Mouse (Mus musculus) layer of hippocampus, postnatal 25 days (tissue): ENCODE results near the gene Gm13289. TPM values are rescaled to one million over a fixed set of nuclear protein-coding genes. Genes with fewer than 3 reads are reported as not detected.
A peak's percentile ranks its signal among the peaks of the same experiment; 100 is the strongest.
"Not testable (repeated sequence)": the region's sequence is repeated elsewhere in the genome, so short reads cannot be mapped to it uniquely, and the experiment has no call there.

ENCODE experiments used
- DNase-seq, 2 experiments: peaks; one replicate each; pipeline ENCODE4 v3.0.0; 2022; ENCODE audit warnings: mixed read lengths in 2 of 2, low spot score in 1 of 2; ENCODE audit errors: extremely low spot score in 1 of 2
- total RNA-seq, 2 experiments: library from RNA; stranded (reverse); gene quantifications; 2 replicates each; pipeline ENCODE4 v1.2.3; 2021

Gm13289 gene
- total RNA-seq = not detected

DNA sequence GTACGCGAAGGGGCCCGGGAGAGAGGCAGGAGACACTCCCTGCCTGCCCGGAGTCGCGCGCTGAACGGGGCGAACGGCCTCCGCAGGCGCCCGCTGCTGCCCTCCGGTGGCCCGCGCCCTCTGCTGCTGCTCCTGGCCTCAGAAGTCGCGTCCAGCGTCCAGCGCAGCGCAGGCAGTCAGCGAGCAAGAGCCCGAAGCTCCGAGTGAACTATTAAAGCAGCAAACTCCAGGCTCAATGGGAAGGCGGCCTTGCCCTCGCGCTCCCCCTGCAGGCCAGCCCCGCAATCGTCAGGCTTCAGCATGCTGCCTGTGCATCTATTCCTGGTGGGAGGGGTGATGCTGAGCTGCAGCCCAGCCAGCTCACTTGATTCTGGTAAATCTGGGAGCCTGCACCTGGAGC, at the start of gene Gm13289:
Gene Gm13289 (plus strand): TSS at position 301 of the 400 bp plus-strand sequence.
- not testable (repeated sequence) for DNase-seq

DNA sequence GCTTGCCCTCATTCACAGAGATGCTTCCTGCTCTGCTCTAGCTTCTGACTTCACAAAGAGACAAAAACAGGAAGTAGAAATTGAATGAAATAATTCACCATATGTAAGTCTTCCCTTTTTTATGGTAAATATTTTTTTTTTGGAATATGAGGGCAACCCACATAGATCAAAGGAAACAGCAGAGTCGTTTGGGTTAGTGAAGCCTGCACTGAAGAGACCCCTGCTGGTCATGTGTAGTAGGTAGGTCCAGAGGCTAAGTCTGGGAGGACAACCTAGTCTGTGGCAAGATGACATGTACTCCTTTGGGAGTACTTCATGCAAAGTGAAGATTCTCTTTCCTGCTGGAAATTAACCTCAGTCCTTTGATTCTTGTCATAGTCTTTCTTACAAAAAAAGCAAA, 49.4 kb upstream of the Gm13289 start:
- DNase-seq = peak in 1 of 2 experiments; percentile 9

DNA sequence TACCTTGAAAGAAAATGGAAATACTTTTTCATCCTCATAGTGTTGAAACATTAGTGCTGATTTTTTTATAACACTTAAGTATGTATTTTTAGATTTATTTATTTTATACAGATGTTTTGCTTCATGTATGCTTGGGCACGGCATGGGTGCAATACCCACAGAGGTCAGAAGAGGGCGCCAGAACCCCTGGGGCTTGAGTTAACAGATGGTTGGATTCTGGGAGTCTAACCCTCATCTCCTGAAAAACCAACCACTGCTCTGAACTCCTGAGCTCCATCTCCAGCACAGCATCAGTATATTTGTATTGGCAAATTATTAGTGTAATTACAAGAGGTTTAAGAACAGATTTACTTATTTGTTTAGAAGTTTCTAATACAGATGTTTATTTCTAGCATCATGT, 38.2 kb upstream of the Gm13289 start:
- DNase-seq = peak; percentile 36 to 76

DNA sequence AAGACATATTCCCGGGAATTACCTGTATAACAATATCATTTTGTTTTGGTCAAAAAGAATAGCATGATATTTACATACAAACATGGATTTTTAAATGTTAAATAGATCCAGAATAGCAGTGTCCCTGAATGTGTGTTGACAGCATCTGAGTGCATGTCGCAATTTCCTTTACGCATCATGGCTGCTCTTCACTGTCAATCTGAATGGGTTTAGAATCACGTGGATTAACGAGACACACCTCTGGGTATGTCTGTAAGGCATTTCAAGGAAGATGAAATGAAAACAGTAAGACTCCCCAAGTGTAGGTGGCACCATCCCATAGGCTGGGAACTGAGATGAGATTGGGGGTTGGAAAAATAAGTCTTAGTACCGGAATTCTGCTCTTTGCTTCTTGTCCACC, 37.7 kb upstream of the Gm13289 start:
- DNase-seq = no peak

DNA sequence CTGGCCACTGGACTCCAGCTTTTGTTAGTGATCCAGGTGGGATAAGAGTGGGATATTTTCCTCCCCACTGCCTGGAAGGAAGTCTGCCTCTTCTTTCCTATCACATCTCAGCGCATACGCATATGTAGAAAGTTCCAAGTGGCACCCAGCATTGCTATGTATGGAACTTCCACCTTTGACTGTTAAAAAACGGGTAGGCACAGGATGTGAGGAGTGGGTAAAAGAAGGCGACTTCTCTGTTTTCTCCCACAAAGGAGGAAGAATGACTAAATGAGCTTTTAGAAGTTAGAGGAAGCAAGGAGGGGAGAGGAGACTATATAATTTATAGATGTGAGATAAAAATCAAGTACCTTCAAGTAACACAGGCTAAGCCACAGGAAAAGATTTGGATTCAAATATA, 35.3 kb upstream of the Gm13289 start:
- DNase-seq = no peak

DNA sequence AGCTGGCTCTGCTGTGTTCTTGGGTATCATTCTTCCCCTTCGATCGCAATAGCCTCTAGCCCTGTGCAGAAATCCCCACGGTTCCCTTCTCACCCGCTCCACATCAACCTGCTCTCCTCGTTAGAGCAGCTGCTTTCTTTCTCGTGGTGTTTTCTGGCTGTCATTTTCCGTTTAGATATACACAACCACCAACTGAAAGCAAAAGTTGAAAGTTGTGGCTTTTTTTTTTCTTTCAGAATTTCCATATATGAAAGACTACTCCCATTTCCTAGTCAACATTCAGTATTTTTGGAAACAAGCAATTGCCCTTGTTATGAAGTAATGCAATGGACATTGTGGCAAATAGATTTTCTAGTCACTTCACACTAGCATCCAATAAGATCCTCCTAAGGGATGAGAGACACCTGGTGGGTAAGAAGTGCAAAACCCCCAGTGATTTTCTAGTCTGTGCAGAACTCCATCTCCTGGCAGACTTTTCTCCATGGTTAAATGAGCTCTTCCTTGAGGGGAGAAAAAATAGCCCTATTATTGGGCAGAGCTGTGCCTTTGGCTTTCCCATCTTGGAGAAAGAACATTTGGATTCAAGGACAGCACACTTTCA, 33.9 kb upstream of the Gm13289 start:
- no peak for DNase-seq

DNA sequence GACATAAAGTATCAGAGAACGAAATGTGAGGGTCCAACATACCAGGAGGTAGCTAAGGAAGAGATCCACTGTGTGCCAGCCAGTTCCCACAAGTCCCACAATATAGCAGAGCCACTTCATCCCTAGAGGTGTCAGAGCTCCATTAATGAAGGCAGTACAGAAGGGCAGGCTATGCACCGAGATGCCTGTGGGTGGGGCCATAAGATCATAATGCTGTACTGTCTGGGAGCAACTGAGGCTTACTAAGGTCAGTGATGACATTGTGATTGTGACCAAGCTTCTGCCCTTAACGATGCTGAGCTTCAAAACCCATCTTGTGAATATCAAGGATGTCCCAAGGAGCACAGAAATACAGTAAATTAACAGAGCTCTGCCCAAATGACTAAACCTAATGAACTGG, 32.5 kb upstream of the Gm13289 start:
- no peak for DNase-seq

DNA sequence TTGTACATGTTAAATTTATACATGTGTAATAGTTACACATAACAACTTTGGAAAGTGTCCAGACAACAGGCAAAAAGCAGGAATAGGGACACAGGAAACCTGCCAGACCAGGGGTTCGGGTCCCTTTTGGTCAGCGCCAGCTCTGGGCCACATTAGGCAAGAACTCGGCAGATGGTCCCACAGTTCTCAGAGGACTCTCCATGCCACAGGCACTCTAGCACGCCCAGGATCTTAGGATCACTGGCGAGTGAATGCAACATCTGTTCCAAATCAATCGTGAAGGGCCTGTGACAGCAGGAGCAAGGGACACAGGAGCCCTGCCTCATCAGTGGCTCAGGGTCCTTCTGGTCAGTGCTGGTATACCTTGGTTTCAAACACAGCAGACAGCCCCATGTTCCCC, 26.8 kb upstream of the Gm13289 start:
- DNase-seq = no peak

DNA sequence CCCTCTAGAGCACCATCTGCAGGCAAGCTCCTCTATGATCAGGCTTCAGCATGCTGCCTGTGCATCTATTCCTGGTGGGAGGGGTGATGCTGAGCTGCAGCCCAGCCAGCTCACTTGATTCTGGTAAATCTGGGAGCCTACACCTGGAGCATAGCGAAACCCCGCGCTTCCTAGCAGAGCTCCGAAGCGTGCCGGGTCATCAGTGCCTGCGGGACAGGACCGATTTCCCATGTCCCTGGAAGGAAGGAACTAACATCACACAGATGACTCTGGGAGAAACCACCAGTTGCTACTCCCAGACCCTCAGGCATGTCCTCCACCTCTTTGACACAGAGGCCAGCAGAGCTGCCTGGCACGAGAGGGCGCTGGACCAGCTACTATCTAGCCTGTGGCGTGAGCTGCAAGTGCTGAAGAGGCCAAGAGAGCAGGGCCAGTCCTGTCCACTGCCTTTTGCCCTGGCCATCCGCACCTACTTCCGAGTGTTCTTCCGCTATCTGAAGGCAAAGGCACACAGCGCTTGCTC, 21.8 kb upstream of the Gm13289 start, which contains the start of gene Gm13271:
Gene Gm13271 (plus strand): TSS at position 51 of the 523 bp plus-strand sequence.
- DNase-seq = peak; percentile 64 to 77

DNA sequence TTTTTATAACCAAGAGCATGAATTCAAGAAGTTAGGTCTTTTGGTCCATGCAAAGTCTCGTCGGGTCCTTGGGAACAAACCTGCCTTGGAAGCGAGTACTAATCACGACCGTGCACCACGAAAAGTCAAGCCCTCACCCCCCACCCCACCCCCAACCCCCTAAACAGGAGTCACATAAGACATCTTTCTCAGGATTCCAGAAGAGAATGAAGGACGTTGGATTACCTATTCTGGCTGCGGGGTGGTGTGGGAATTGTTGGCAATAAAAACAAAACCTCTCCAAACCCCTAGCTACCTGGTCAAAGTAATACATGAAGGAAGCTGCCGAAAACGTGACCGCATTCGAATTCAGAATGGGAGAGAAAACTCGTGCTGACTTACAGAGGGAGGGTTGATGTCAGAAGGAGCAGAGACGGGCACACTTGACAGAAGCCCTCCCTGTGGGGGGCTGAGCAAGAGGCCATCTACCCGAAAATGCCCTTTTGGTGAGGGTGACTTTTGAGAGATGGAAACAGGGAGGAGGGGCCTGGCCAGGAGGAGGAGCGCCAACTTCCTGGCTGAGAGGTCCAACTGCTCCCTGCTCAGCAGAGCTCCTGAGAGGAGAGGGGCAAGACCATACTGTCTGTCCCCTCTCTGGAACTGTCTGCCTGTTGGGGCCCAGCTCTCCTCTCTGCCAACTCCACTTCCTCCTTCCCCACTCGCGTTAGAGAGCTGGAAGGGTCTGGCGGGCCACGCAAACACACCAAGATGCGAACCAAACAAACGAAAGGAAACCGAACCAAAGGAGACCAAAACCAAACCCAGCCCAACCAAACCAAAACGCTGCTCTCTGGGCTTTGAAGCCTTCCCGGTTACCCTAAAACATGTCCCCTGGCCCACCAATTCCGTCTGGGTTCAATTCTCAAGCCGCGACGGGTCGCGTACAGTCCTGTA, 19.9 kb upstream of the Gm13289 start:
- DNase-seq = not testable (repeated sequence)

DNA sequence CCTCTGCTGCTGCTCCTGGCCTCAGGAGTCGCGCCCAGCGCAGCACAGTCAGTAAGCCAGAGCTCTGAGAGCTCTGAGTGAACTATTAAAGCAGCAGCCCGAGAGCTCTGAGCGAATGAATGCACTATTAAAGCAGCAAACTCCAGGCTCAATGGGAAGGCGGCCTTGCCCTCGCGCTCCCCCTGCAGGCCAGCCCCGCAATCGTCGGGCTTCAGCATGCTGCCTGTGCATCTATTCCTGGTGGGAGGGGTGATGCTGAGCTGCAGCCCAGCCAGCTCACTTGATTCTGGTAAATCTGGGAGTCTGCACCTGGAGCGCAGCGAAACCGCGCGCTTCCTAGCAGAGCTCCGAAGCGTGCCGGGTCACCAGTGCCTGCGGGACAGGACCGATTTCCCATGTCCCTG, 19.1 kb upstream of the Gm13289 start:
- DNase-seq = peak; percentile 81 to 99

DNA sequence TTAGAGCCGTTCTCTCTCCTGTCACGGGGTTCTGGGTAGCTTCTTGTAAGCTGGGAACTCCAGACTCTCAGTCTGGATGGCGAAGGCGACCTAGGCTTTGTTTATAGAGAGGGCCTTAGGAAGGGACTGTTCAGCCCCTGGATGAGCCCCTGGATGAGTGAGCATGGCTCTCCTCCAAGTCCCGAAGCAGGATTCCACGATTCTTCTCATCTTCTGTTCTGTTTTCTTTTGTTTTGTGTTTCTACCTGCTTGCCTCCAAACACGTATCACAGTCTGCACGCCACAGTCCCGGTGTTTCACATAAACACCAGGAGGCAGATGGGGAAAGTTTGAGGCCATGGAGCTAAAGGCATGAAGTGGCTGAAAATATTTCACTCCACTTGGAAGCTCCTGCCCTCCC, 18.0 kb upstream of the Gm13289 start:
- not testable (repeated sequence) for DNase-seq

DNA sequence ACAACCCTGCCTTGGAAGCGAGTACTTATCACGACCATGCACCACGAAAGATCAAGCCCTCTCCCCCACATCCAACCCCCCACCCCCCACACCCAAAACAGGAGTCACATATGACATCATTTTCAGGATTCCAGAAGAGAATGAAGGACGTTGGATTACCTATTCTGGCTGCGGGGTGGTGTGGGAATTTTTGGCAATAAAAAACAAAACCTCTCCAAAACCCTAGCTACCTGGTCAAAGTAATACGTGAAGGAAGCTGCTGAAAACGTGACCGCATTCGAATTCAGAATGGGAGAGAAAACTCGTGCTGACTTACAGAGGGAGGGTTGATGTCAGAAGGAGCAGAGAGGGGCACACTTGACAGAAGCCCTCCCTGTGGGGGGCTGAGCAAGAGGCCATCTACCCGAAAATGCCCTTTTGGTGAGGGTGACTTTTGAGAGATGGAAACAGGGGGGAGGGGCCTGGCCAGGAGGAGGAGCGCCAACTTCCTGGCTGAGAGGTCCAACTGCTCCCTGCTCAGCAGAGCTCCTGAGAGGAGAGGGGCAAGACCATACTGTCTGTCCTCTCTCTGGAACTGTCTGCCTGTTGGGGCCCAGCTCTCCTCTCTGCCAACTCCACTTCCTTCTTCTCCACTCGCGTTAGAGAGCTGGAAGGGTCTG, 17.0 kb upstream of the Gm13289 start, which contains the start of gene Gm13283:
Gene Gm13283 (plus strand): TSS at position 510 of the 659 bp plus-strand sequence.
- DNase-seq = peak; percentile 12 to 16

DNA sequence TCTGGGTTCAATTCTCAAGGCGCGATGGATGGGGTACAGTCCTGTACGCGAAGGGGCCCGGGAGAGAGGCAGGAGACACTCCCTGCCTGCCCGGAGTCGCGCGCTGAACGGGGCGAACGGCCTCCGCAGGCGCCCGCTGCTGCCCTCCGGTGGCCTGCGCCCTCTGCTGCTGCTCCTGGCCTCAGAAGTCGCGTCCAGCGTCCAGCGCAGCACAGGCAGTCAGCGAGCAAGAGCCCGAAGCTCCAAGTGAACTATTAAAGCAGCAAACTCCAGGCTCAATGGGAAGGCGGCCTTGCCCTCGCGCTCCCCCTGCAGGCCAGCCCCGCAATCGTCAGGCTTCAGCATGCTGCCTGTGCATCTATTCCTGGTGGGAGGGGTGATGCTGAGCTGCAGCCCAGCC, 16.3 kb upstream of the Gm13289 start:
- peak; percentile 25 to 34 for DNase-seq

DNA sequence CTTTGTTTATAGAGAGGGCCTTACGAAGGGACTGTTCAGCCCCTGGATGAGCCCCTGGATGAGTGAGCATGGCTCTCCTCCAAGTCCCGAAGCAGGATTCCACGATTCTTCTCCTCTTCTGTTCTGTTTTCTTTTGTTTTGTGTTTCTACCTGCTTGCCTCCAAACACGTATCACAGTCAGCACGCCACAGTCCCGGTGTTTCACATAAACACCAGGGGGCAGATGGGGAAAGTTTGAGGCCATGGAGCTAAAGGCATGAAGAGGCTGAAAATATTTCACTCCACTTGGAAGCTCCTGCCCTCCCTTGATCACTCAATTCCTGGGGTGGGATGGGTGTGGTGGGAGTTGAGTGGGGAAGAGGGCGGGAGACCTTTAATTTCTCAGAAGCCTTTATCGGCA, 14.9 kb upstream of the Gm13289 start:
- DNase-seq = peak; percentile 61 to 72

DNA sequence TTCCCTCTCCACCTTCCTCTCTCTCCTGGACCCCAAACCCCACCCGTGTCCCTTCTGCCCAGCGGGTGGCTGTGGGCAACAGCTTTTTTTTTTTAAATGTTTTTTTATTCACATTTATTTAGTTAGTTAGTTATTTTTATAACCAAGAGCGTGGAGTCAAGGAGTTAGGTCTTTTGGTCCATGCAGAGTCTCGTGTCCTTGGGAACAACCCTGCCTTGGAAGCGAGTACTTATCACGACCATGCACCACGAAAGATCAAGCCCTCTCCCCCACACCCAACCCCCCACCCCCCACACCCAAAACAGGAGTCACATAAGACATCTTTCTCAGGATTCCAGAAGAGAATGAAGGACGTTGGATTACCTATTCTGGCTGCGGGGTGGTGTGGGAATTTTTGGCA, 14.4 kb upstream of the Gm13289 start:
- DNase-seq = peak in 1 of 2 experiments; percentile 15

DNA sequence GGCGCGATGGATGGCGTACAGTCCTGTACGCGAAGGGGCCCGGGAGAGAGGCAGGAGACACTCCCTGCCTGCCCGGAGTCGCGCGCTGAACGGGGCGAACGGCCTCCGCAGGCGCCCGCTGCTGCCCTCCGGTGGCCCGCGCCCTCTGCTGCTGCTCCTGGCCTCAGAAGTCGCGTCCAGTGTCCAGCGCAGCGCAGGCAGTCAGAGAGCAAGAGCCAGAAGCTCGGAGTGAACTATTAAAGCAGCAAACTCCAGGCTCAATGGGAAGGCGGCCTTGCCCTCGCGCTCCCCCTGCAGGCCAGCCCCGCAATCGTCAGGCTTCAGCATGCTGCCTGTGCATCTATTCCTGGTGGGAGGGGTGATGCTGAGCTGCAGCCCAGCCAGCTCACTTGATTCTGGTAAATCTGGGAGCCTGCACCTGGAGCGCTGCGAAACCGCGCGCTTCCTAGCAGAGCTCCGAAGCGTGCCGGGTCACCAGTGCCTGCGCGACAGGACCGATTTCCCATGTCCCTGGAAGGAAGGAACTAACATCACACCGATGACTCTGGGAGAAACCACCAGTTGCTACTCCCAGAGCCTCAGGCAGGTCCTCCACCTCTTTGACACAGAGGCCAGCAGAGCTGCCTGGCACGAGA, 13.2 kb upstream of the Gm13289 start:
- peak; percentile 8 to 18 for DNase-seq

DNA sequence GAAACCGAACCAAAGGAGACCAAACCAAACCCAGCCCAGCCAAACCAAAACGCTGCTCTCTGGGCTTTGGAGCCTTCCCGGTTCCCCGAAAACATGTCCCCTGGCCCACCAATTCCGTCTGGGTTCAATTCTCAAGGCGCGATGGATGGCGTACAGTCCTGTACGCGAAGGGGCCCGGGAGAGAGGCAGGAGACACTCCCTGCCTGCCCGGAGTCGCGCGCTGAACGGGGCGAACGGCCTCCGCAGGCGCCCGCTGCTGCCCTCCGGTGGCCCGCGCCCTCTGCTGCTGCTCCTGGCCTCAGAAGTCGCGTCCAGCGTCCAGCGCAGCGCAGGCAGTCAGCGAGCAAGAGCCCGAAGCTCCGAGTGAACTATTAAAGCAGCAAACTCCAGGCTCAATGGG, 3.2 kb upstream of the Gm13289 start, which contains the start of gene Gm13290:
Gene Gm13290 (plus strand): TSS at position 301 of the 400 bp plus-strand sequence.
- not testable (repeated sequence) for DNase-seq

DNA sequence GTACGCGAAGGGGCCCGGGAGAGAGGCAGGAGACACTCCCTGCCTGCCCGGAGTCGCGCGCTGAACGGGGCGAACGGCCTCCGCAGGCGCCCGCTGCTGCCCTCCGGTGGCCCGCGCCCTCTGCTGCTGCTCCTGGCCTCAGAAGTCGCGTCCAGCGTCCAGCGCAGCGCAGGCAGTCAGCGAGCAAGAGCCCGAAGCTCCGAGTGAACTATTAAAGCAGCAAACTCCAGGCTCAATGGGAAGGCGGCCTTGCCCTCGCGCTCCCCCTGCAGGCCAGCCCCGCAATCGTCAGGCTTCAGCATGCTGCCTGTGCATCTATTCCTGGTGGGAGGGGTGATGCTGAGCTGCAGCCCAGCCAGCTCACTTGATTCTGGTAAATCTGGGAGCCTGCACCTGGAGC, 2.8 kb downstream of the Gm13289 start, which contains the start of gene Gm13272:
Gene Gm13272 (plus strand): TSS at position 301 of the 400 bp plus-strand sequence.
- DNase-seq = not testable (repeated sequence)

DNA sequence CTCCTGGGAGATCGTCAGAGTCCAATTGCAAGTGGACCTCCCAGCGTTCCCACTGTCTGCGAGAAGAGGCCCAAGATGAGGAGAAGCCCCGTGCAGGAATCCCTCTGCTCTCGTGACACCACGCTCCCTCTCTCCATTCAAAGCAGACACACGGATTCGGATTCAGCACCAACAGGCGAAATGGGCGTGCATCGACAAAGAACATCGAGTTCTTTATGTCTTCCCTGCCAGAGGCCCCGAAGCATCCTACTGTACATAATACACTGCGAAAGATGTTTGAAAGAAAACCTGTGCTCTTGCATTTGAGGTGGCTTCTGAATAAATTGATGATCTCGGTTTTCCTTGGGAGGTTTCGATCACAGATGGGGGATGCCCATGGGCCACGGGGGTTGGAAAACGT, 3.6 kb downstream of the Gm13289 start:
- DNase-seq = not testable (repeated sequence)
